Mouse (Mus musculus): ENCODE data around the gene Rnf207.

- TF ChIP-seq CTCF (IDR thresholded peaks at IDR 0.05) (no peak), EP300 (IDR thresholded peaks at IDR 0.05) (no peak)
Measured at GRCm38 (mm10) chr4:152359700-152360099, 40.9 kb upstream of the Rnf207 start.
